Mouse (Mus musculus) embryonic stem cell, embryonic (primary cell): ENCODE measurements at regions not wholly inside any gene's neighbourhood (a gene's known extent, or its start where the extent isn't known, plus 50 kb on each side); places are given as distances from the start of the nearest gene placed in this dataset.

Experiments used
- CTCF ChIA-PET, 4 experiments: fragments of 300-600 bp in 2 of 4; fragments of 350-600 bp in 2 of 4; sonication (Branson Sonifier 250); formaldehyde crosslinking; loops; one replicate each; lab custom pipeline; 2022; ENCODE audit warnings: inconsistent platforms in 2 of 4; lab: Charles Lee
- POLR2A ChIA-PET, 4 experiments: fragments of 300-600 bp in 2 of 4; fragments of 350-600 bp in 2 of 4; sonication (Branson Sonifier 250); formaldehyde crosslinking; loops; one replicate each; lab custom pipeline; 2022; ENCODE audit warnings: antibody characterized with exemption in 4 of 4, inconsistent platforms in 1 of 4; lab: Charles Lee

DNA sequence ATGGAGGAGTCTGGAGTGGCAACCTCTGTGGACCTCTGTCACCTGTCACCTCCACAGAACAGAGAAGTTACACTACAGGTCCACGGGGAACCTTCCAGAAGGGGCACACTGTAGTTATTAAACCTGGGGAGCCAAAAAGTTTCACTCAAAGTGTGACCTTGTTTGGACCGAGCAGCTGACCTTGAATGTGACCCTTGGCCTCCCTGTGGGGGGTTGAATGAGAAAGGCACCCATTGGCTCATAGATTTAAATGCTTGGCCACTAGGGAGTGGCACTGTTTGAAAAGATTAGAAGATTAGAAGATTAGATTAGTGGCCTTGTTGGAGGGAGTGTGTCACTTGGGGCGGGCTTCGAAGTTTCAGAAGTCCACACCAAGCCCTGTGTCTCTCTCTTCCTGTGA lies 160.3 kb upstream of the Igsf21 start:
- ChIA-PET CTCF (interaction anchor here in 3 of 4 experiments (0.6 to 1.6 kb wide), 11 partner anchors 12 to 377 kb away, joined by 3 to 7 read pairs (median 3); no protein-coding TSS in a partner anchor), POLR2A (interaction anchor here in 3 of 4 experiments (0.6 to 3.9 kb wide), 24 partner anchors 12 to 481 kb away, joined by 3 to 20 read pairs (median 5); partner anchors contain the start of gene Klhdc7a (in 1 of the 3))

DNA sequence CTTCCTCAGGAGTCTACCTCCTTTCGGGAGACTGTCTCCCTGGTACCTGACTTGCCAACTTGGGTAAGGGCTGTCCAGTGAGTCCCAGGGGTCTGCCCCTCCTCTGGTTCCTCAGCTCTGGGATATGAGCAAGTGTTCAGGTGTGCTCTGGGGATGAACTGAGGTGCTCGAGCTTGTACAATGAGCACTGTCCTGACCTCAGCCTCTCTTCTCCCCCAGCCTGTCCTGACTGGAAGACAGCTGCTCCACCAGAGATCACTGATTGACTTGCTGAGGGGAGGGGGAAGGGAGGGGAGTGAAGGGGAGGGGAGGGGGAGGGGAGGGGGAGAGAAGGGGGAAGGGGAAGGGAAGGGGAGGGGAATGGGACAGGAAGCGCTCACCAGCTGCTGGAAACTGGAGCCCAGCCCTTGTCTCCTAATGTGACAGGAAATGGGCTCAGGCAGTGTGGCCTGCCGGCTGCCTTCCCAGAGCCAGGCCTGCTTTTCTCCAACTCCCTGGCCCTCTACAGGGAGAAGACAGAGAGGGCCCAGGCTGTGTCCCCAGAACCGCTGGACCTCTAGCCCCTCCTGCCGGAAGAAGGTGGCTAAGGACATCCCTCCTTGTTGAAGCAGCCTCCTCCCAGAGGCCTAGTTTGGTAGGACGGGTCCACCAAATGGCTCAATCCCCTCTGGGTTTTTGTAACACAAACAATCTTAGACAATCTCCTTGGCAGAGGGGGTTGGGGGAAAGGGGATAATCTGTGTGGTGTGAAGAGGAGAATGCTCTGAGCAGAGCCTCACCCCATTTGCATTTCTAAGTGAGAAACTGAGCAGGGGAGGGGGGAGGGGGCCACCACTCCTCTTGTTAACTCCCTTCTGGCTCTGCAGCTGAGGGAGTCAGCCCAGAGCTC lies 159.7 kb upstream of the Igsf21 start:
- ChIA-PET CTCF (interaction anchor here (0.5 to 1.6 kb wide), 21 partner anchors 11 to 534 kb away, joined by 3 to 17 read pairs (median 3); no protein-coding TSS in a partner anchor), POLR2A (interaction anchor here in 3 of 4 experiments (0.5 to 3.9 kb wide), 36 partner anchors 11 to 829 kb away, joined by 3 to 20 read pairs (median 4); partner anchors contain the start of gene Klhdc7a (in 1 of the 3))

DNA sequence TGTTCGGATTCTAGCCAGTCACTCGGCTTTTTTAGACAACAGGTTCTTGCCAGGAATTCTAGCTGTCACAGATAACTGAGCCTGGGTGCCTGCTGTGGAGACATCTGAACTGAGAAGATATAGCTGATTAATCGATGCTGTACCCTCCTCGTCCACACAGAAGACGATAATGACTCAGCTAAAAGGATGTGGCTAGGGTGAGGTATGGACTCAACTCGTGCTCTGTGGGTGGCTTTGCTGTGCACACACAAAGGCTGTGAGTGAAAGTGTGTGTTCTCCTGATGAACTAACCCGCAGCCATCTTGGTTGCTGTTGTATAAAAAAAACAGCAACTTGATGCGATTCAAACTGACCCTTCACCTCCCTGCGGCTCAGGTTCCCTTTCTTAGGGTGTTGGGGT lies 158.8 kb upstream of the Igsf21 start:
- POLR2A ChIA-PET = interaction anchor here in 3 of 4 experiments (0.6 to 3.9 kb wide), 20 partner anchors 10 to 830 kb away, joined by 3 to 20 read pairs (median 6); partner anchors contain the start of gene Klhdc7a (in 1 of the 3)
- CTCF ChIA-PET = interaction anchor here in 3 of 4 experiments (0.5 to 1.6 kb wide), 7 partner anchors 70 to 1560 kb away, joined by 3 to 9 read pairs (median 3); no protein-coding TSS in a partner anchor

DNA sequence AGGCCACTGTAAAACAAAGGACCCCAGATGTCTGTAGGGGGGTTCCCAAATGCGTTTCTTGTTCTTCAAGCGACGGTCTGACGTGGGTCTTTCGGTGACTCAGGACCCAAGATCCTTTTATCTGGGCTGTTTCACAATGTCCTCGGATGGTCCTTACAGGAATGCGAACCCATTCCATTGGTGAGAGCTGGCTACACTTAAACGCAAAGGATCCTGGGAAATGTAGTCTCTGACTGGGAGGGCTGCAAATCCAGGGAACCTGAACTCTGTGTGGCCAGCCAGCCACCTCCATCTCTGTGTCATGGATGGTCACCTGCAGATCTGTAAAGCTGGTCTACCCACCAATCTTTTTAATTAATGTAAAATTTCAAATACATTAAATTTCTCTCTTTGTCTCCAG lies 156.5 kb upstream of the Igsf21 start:
- ChIA-PET POLR2A (interaction anchor here in 3 of 4 experiments (0.5 to 1.6 kb wide), 16 partner anchors 12 to 300 kb away, joined by 3 to 6 read pairs (median 3); partner anchors contain the start of gene Rcc2 (in 1 of the 3)), CTCF (interaction anchor here in 2 of 4 experiments (0.6 kb wide), 2 partner anchors 36 to 277 kb away, joined by 3 read pairs; no protein-coding TSS in a partner anchor)

DNA sequence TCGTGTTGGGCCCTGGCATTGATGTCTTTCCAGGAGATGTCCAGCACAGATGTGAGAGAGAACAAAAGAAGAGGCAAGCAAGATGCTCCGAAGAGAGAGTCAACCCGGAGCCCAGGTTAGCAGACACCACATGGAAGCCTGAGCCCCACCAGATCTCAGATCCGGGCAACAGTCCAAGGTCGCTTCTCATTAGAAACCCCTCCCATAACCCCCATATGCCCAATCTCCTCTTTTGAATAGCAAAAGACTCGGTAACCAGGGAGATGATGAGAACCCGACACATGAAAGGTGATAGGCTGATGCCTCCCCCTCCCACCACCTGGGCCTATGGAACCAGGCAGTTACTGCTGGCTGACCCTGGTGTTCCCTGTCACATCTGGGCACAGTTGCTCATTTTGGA lies 155.7 kb upstream of the Igsf21 start:
- ChIA-PET POLR2A (interaction anchor here in 2 of 4 experiments (0.6 to 1.5 kb wide), 3 partner anchors 15 to 300 kb away, joined by 3 to 4 read pairs (median 3); no protein-coding TSS in a partner anchor), CTCF (interaction anchor here in 1 of 4 experiments (0.6 kb wide), 1 partner anchor 1000 kb away, joined by 5 read pairs; no protein-coding TSS in a partner anchor)

DNA sequence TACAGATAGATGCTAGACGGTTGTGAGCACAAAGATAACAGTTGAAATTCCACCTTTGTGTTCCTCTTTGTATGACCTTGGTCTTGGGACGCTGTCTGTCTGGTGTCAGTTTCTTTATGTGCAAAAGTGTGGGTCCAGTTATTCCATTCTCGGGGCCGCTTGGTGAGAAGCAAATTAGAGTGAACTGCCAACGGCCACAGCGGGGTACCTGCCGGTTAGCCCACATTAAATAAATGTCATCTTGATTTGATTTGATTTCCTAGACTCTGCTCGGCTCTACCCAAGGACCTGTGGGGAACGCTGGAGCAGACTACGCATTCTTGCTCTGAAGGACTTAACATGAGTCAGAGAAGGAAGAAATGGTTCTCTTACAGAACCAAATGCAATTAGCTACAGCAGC lies 155.0 kb upstream of the Igsf21 start:
- ChIA-PET CTCF (no interaction called here), POLR2A (interaction anchor here in 2 of 4 experiments (1.1 to 1.5 kb wide), 2 partner anchors 14 to 21 kb away, joined by 3 to 4 read pairs; no protein-coding TSS in a partner anchor)

DNA sequence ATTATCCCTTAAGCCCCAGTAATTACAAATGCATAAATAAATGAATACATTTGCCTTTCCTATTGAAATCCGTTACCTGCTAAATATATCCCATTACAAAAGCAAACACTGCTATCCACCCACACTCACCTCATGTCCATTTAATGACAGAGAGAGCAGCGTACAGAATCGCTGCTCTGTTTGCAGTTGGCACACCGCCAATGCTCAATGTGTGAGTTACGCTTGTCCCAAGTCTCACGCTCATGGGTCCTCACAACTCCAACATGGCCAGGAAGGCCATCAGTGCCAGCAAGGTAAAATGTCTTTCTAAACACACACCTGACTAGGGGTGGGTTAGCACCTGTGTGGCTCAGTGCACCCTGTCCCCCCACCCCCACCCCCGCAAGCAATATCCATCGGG lies 150.0 kb upstream of the Igsf21 start:
- ChIA-PET POLR2A (interaction anchor here in 2 of 4 experiments (0.6 kb wide), 2 partner anchors 16 to 357 kb away, joined by 3 to 6 read pairs; no protein-coding TSS in a partner anchor), CTCF (interaction anchor here in 1 of 4 experiments (0.6 kb wide), 1 partner anchor 294 kb away, joined by 3 read pairs; no protein-coding TSS in a partner anchor)

DNA sequence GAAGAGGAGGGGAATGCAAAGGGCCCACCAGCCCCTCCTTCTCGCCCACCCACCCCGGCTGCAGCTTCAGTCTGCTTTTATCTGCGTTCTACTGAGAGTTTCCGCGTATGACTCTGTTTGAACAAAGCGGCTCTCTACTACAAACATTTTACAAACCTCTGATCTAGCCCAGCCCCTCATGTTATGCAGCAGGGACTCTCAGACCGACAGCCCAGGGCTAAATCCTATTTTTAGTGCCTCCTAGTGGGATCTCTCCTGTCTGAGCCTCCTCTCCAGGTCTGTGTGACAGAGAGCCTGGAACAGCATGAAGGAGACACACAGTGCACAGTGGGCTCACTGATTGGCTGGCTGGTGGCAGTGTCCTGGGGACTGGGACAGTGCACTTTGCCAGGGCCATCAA lies 145.7 kb upstream of the Igsf21 start:
- ChIA-PET POLR2A (interaction anchor here in 2 of 4 experiments (0.6 to 1.6 kb wide), 2 partner anchors 11 to 109 kb away, joined by 3 to 4 read pairs; no protein-coding TSS in a partner anchor), CTCF (no interaction called here)

DNA sequence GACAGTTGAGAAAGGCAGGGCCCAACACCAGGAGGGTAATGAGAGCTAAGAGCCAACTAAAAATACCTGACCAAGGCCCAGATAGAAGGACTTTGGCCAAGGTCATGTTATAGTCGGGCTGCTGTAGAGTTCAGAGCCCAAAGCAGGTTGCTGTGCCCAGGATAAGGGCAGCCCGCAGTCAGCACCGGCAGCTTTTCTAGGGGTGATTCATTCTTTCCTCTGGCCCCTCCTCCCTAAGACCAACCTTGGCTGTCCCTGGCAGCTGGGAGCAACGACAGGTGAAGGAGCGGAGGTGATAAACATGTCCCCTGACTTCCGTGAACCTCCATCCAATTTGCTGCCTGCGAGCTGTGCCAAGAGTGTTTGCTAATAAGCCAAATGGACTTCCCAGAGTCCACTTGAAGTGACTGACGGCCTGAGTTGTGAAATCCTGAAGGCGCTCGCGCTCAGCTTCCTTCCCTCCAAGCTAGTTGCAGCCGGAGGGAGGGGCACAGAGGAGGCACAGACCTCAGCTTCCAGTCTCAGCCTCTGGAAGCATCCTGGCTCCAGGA lies 144.2 kb upstream of the Igsf21 start:
- CTCF ChIA-PET = interaction anchor here in 2 of 4 experiments (0.6 to 0.8 kb wide), 2 partner anchors 186 to 381 kb away, joined by 3 to 9 read pairs; no protein-coding TSS in a partner anchor
- POLR2A ChIA-PET = interaction anchor here in 3 of 4 experiments (0.6 to 2.7 kb wide), 11 partner anchors 9 to 101 kb away, joined by 3 to 11 read pairs (median 4); no protein-coding TSS in a partner anchor

DNA sequence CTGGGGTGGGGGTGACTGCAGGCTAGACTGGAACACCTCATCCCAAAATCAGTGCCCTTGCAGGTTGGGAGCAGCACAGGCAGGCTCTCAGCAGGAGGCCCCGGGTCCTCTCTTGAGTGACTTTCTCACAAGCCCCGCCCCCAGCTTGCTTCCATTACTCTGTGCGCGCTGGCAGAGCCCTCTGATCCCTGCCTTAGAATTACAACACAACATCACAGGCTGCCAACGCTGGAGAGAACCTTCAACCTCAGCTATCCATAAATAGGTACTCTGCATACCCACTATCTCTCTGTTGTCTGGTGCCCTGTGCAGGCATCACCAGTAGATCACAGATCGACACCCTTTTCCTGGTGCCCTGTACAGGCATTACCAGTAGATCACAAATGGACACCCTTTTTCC lies 139.1 kb upstream of the Igsf21 start:
- POLR2A ChIA-PET = interaction anchor here in 3 of 4 experiments (0.9 to 2.3 kb wide), 6 partner anchors 14 to 336 kb away, joined by 3 to 20 read pairs (median 3); no protein-coding TSS in a partner anchor

DNA sequence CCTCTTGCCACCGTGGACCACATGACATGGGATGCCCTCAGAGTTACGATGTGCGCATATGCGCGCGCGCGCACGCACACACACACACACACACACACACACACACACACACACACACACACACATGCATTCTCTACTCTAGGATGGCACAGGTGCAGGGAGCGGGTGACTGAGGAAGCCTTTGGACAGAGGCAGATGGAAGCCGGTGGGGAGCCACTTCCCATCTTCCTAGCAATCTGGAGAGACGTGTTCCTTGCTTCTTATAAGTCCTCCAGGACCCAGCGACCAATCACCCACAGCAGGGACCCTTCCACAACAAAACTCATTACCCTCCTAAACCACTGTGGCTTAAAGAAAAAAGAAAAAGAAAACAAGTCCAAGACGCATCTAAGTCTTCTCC lies 138.6 kb upstream of the Igsf21 start:
- POLR2A ChIA-PET = interaction anchor here in 3 of 4 experiments (1.0 to 2.3 kb wide), 4 partner anchors 18 to 335 kb away, joined by 3 to 20 read pairs (median 4); no protein-coding TSS in a partner anchor

More for the DNA sequence above, 139.1 kb upstream of the Igsf21 start:
- CTCF ChIA-PET = interaction anchor here in 1 of 4 experiments (0.6 kb wide), 1 partner anchor 132 kb away, joined by 5 read pairs; no protein-coding TSS in a partner anchor

DNA sequence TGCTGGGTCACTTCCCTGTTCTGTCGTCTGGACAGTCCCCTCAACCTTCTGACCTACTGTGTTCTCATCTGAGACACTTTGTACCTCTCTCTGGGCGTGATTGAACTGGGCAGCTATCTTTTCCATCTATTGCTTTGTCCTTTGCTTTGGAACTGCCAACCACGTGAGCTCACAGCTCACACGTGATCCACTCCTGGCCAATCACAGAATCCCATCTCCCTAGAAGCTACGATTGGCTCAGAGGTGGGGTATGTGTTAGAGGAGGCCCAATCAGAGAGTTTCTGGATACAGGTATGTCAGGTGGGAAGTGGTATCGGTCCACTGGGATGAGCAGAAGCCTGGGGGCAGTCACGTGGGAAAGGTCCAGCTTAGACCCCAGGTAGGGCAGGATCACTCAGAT lies 137.0 kb upstream of the Igsf21 start:
- CTCF ChIA-PET = interaction anchor here in 3 of 4 experiments (0.5 to 1.3 kb wide), 4 partner anchors 224 to 1607 kb away, joined by 3 to 4 read pairs (median 3); no protein-coding TSS in a partner anchor
- POLR2A ChIA-PET = interaction anchor here in 3 of 4 experiments (0.5 to 2.1 kb wide), 6 partner anchors 17 to 322 kb away, joined by 3 to 14 read pairs (median 3); partner anchors contain the start of gene Rcc2 (in 1 of the 3)

More for the DNA sequence above, 138.6 kb upstream of the Igsf21 start:
- CTCF ChIA-PET = no interaction called here

DNA sequence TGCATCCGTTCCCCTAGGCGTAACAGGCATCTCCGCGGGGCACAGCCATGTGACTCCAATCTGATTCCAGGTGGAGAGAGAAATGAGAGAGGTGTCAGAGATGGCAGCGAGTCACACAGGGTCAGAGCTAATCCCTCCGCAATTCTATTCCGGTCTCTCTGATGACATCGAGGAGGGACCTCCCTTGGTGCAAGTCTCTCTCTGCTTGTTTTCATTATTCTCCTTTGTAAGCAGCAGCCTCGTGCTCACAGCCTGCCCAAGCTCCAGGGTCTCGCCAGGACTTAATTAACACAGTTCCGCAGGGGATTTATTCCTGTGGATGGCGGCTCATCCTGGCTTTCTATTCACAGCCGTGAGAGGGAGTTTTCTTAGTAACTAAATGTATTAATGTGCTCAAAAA lies 134.1 kb upstream of the Igsf21 start:
- ChIA-PET CTCF (interaction anchor here in 2 of 4 experiments (0.7 to 1.2 kb wide), 2 partner anchors 221 to 1555 kb away, joined by 5 to 6 read pairs; no protein-coding TSS in a partner anchor), POLR2A (interaction anchor here in 3 of 4 experiments (0.5 to 2.5 kb wide), 9 partner anchors 8 to 369 kb away, joined by 3 to 12 read pairs (median 4); no protein-coding TSS in a partner anchor)

DNA sequence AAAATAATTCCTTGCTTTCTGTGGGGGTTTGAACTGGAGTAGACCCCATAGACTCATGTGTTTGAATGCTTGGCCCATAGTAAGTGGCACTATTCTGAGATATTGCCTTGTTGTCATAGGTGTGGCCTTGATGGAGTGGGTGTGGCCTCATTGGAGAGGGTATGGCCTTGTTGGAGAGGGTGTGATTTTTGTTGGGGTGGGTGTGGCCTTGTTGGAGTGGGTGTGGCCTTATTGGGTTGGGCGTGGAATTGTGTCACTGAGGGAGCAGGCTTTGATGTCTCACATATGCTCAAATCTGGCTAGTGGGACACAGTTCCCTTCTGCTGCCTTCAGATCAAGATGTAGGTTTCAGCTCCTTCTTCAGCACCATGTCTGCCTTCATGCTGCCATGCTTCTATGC lies 131.4 kb upstream of the Igsf21 start:
- POLR2A ChIA-PET = no interaction called here

DNA sequence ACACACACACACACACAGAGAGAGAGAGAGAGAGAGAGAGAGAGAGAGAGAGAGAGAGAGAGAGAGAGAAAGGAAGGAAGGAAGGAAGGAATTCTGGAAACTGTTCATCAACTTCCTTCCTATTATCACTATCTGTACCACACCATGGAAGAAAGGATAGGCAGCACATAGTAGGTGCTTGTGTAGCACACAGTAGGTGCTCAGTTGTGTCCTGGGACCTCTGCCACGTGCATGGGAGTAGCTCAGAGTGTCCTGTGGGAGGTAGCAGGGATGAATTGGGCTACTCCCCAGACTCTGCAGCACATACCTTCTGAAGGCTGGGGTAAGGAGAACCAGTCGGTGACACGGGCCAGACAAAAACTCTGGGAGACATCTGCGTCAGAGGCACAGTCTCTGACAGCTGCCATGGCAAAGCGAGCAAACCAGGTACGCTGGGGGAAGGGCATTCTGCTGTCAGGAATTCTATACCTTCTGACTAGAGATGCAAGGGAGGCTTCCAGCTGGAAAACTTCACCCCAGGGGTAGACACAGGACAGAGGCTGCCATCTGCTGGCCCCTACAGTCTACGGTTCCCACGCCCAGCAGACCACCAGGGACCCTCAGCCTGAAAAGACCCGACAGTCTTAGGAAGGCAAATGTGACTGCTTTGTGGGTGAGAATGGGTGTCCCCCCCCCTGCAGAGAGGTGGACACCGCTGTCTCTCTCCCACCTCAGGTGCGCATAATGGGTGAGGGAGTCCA lies 126.2 kb upstream of the Igsf21 start:
- ChIA-PET CTCF (interaction anchor here in 1 of 4 experiments (0.6 kb wide), 1 partner anchor 94 kb away, joined by 4 read pairs; no protein-coding TSS in a partner anchor), POLR2A (interaction anchor here in 1 of 4 experiments (0.7 to 1.0 kb wide), 2 partner anchors 9 to 113 kb away, joined by 3 read pairs; no protein-coding TSS in a partner anchor)

More for the DNA sequence above, 131.4 kb upstream of the Igsf21 start:
- CTCF ChIA-PET = interaction anchor here in 3 of 4 experiments (0.6 to 1.5 kb wide), 3 partner anchors 20 to 218 kb away, joined by 3 to 4 read pairs (median 3); no protein-coding TSS in a partner anchor

DNA sequence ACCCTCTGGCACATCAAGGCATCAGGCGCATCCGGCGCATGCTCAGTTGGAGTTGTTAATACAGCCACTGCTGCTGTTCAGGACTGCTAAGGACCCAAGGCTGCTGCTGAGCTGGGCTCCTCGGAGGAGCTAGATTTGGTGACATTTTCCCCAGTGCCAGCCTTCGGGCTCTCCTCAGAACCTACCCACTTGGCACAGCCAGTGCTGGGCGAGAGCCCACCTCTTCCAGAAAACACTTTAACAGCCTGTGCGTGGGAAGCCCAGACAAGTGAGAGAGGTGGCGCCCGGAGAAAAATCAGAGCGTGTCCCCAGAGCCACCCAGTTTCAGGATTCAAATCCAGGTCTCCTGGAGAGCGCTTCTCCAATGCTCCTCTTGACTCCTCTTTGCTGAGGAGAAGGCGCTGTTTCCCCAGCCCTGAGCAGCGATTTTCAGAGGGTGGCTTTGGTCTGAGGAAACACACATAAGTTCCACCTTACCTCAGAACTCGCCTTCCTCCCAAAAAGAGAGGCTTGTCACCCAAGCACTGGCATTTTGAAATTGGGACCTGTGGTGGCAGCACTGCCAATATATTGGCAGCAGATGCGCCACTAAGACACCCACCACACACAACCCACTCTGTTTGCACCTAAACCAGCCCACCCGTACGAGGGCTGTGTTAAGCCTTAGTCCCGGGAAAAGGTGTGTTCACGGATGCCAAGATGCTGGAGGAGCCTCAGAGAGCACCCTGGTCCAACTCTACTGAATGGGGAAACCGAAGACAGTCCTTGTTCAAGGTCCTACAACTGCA lies 125.0 kb upstream of the Igsf21 start:
- ChIA-PET POLR2A (no interaction called here), CTCF (no interaction called here)
